In genomic region chr19:46501401-46502068, GRCm38 (mm10) we compare ENCODE assay signal across 8 mouse cellular contexts. TPM values are rescaled to one million over a fixed set of nuclear protein-coding genes. Genes with fewer than 3 reads are reported as not detected.
DNase-seq lines count a peak whose midpoint lies in the region; ATAC-seq and TF ChIP-seq lines count a peak whose summit lies in the region.

TSS of gene Trim8 (plus strand) at chr19:46501702.

- peak; percentile 27; the same call in 1 of the 2 replicates for ATAC-seq in forebrain, embryonic 13.5 days
- peak; percentile 35 for ATAC-seq in heart, embryonic 16.5 days (replicated peaks; ENCODE audit: extremely low read depth, insufficient read depth, low FRiP score)
- peak; percentile 6 for ATAC-seq in liver, embryonic 15.5 days (ENCODE audit: insufficient read depth)
- ATAC-seq in neural tube, embryonic 12.5 days (ENCODE audit: low FRiP score, low read depth), result no peak; the same call in 1 of the 2 replicates
- peak; percentile 18 for ATAC-seq in stomach, postnatal 0 days (ENCODE audit: low FRiP score, low TSS enrichment)

- H3K9ac ChIP-seq in forebrain, embryonic 13.5 days, result peak within 1 kb of the TSS; percentile 100
- H3K9ac ChIP-seq in heart, embryonic 16.5 days (ENCODE audit: low read length), result peak within 1 kb of the TSS; percentile 99
- peak within 1 kb of the TSS; percentile 91 for H3K9ac ChIP-seq in liver, embryonic 15.5 days
- H3K9ac ChIP-seq in neural tube, embryonic 12.5 days, result peak within 1 kb of the TSS; percentile 100
- peak within 1 kb of the TSS; percentile 99 for H3K9ac ChIP-seq in stomach, postnatal 0 days (ENCODE audit: low read length)

- peak within 1 kb of the TSS; percentile 96 for H3K4me3 ChIP-seq in forebrain, embryonic 13.5 days
- H3K4me3 ChIP-seq in heart, embryonic 16.5 days (ENCODE audit: low read length), result peak within 1 kb of the TSS; percentile 95
- peak within 1 kb of the TSS; percentile 85 for H3K4me3 ChIP-seq in liver, embryonic 15.5 days (replicated peaks)
- H3K4me3 ChIP-seq in neural tube, embryonic 12.5 days, result peak within 1 kb of the TSS; percentile 99
- H3K4me3 ChIP-seq in stomach, postnatal 0 days (ENCODE audit: low read depth, low read length), result peak within 1 kb of the TSS; percentile 97

- no peak for TF ChIP-seq EP300 in stomach, postnatal 0 days (optimal IDR thresholded peaks at IDR 0.05)

- no peaks in the 10 kb centered on the region for H3K9me3 ChIP-seq in forebrain, embryonic 13.5 days (replicated peaks)
- H3K9me3 ChIP-seq in heart, embryonic 16.5 days (replicated peaks; ENCODE audit: control insufficient read depth, low read length), result no peaks in the 10 kb centered on the region
- H3K9me3 ChIP-seq in liver, embryonic 15.5 days (replicated peaks), result no peaks in the 10 kb centered on the region
- H3K9me3 ChIP-seq in neural tube, embryonic 12.5 days, result no peaks in the 10 kb centered on the region
- no peaks in the 10 kb centered on the region for H3K9me3 ChIP-seq in stomach, postnatal 0 days (ENCODE audit: control insufficient read depth, low read length)

- peak within 1 kb of the TSS; percentile 98 for H3K4me2 ChIP-seq in forebrain, embryonic 13.5 days
- H3K4me2 ChIP-seq in heart, embryonic 16.5 days (ENCODE audit: low read depth, low read length), result peak within 1 kb of the TSS; percentile 95
- peak within 1 kb of the TSS; percentile 99 for H3K4me2 ChIP-seq in liver, embryonic 15.5 days
- peak within 1 kb of the TSS; percentile 96 for H3K4me2 ChIP-seq in neural tube, embryonic 12.5 days (replicated peaks)
- peak within 1 kb of the TSS; percentile 91 for H3K4me2 ChIP-seq in stomach, postnatal 0 days (replicated peaks; ENCODE audit: low read depth)

- H3K27ac ChIP-seq in forebrain, embryonic 13.5 days, result peak within 1 kb of the TSS; percentile 100
- H3K27ac ChIP-seq in heart, embryonic 16.5 days (ENCODE audit: low read length), result peak within 1 kb of the TSS; percentile 99
- H3K27ac ChIP-seq in liver, embryonic 15.5 days (replicated peaks), result peak within 1 kb of the TSS; percentile 97
- H3K27ac ChIP-seq in neural tube, embryonic 12.5 days, result peak within 1 kb of the TSS; percentile 100
- H3K27ac ChIP-seq in stomach, postnatal 0 days (replicated peaks), result peak within 1 kb of the TSS; percentile 100

- DNase-seq in CD8-positive naive resting alpha-beta T cell, adult 2 months (ENCODE audit: low read depth in 2 of 2, low spot score in 2 of 2), result peak; percentile 27 to 55
- peak; percentile 56 for DNase-seq in brain, embryonic 18.5 days (ENCODE audit: low read depth, low spot score)
- peak; percentile 86 to 92 for DNase-seq in kidney, postnatal 25 days
- peak; percentile 85 for DNase-seq in stomach, postnatal 0 days (ENCODE audit: low spot score)

- under 1% methylated on average over 30 of the region's 64 CpGs for WGBS in forebrain, embryonic 13.5 days
- WGBS in heart, embryonic 16.5 days, result under 1% methylated on average over 61 of the region's 64 CpGs
- under 1% methylated on average over 60 of the region's 64 CpGs for WGBS in liver, embryonic 15.5 days (ENCODE audit: insufficient replicate concordance)
- WGBS in neural tube, embryonic 12.5 days, result 1% methylated on average over 58 of the region's 64 CpGs
- 1% methylated on average over 37 of the region's 64 CpGs for WGBS in stomach, postnatal 0 days

- H3K4me1 ChIP-seq in forebrain, embryonic 13.5 days, result peaks cover 35% of the 10 kb centered on the region
- H3K4me1 ChIP-seq in heart, embryonic 16.5 days (ENCODE audit: control insufficient read depth, insufficient read depth, low read length), result peaks cover 25% of the 10 kb centered on the region
- H3K4me1 ChIP-seq in liver, embryonic 15.5 days (replicated peaks), result peaks cover 66% of the 10 kb centered on the region
- peaks cover 24% of the 10 kb centered on the region for H3K4me1 ChIP-seq in neural tube, embryonic 12.5 days
- H3K4me1 ChIP-seq in stomach, postnatal 0 days (replicated peaks; ENCODE audit: control insufficient read depth, insufficient read depth), result peaks cover 13% of the 10 kb centered on the region

- H3K27me3 ChIP-seq in forebrain, embryonic 13.5 days, result no peaks in the 10 kb centered on the region
- no peaks in the 10 kb centered on the region for H3K27me3 ChIP-seq in heart, embryonic 16.5 days (ENCODE audit: control insufficient read depth, insufficient read depth, low read length)
- no peaks in the 10 kb centered on the region for H3K27me3 ChIP-seq in liver, embryonic 15.5 days
- no peaks in the 10 kb centered on the region for H3K27me3 ChIP-seq in neural tube, embryonic 12.5 days (replicated peaks)
- H3K27me3 ChIP-seq in stomach, postnatal 0 days (ENCODE audit: control insufficient read depth, insufficient read depth, low read length), result no peaks in the 10 kb centered on the region

- TF ChIP-seq CTCF in stomach, postnatal 0 days (IDR thresholded peaks at IDR 0.05; ENCODE audit: low read depth), result no peak

- peaks cover 16% of the 10 kb centered on the region for H3K36me3 ChIP-seq in forebrain, embryonic 13.5 days (ENCODE audit: poor library complexity, severe bottlenecking)
- no peaks in the 10 kb centered on the region; the same call in 1 of the 2 replicates for H3K36me3 ChIP-seq in heart, embryonic 16.5 days (ENCODE audit: control insufficient read depth, insufficient read depth)
- H3K36me3 ChIP-seq in liver, embryonic 15.5 days (replicated peaks), result peaks cover 18% of the 10 kb centered on the region
- H3K36me3 ChIP-seq in neural tube, embryonic 12.5 days, result peaks cover 16% of the 10 kb centered on the region
- H3K36me3 ChIP-seq in stomach, postnatal 0 days (ENCODE audit: control insufficient read depth, insufficient read depth, low read length), result no peaks in the 10 kb centered on the region

RNA-seq across cellular contexts. Expression of gene Trim8, which starts in this region (rescaled TPM):
- polyA plus RNA-seq in forebrain, embryonic 13.5 days (2015; fragmentation: Nextera tagmentation; extraction: Ambion mirVana), result 22.5 and 22.6 TPM in 2 replicates
- polyA plus RNA-seq in heart, embryonic 16.5 days (2015; fragmentation: Nextera tagmentation; extraction: Ambion mirVana), result 17.0 and 19.4 TPM in 2 replicates
- polyA plus RNA-seq in liver, embryonic 15.5 days (2015; fragmentation: Nextera tagmentation; extraction: Ambion mirVana), result 8.8 and 10.9 TPM in 2 replicates
- polyA plus RNA-seq in neural tube, embryonic 12.5 days (2016; fragmentation: Nextera tagmentation; extraction: Ambion mirVana), result 39.1 and 43.0 TPM in 2 replicates
- 15.1 and 16.4 TPM in 2 replicates for polyA plus RNA-seq in stomach, postnatal 0 days (2015; fragmentation: Nextera tagmentation; extraction: Ambion mirVana)
